Mouse (Mus musculus): Measurements from ENCODE around the gene B3gnt4.
A peak's percentile ranks its signal among the peaks of the same experiment; 100 is the strongest.
"Not testable (repeated sequence)": the region's sequence is repeated elsewhere in the genome, so short reads cannot be mapped to it uniquely, and the experiment has no call there.

B3gnt4 gene

GRCm38 (mm10) chr5:123510160-123510559 is at the start of gene B3gnt4:
Gene B3gnt4 (plus strand): TSS chr5:123510460.
- no peak for DNase-seq (ENCODE audit: low read depth, low spot score)

GRCm38 (mm10) chr5:123461420-123461819 is 48.8 kb upstream of the B3gnt4 start:
- peak; percentile 48 for DNase-seq (ENCODE audit: low read depth, low spot score)

DNA sequence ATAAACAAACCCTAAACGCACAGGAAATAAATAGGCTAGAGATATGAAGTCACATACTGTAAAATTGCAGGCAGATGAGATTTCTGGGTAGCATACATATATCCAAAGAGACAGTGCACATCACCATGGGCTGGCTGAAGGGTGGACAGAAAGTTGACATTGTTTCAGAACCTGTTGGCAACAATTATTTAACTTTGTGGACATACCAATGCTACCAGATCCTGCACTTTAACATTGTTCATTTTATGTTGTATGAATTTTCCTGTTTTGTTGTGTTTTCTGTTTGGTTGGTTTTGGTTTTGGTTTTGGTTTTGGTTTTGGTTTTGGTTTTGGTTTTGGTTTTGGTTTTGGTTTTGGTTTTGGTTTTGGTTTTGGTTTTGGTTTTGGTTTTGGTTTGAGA is 45.6 kb upstream of the B3gnt4 start:
- DNase-seq (ENCODE audit: low read depth, low spot score): peak; percentile 31

- DNase-seq (ENCODE audit: low read depth, low spot score): peak; percentile 56
These were observed 39.4 kb upstream of the B3gnt4 start for GRCm38 (mm10) chr5:123470784-123471400.

DNA sequence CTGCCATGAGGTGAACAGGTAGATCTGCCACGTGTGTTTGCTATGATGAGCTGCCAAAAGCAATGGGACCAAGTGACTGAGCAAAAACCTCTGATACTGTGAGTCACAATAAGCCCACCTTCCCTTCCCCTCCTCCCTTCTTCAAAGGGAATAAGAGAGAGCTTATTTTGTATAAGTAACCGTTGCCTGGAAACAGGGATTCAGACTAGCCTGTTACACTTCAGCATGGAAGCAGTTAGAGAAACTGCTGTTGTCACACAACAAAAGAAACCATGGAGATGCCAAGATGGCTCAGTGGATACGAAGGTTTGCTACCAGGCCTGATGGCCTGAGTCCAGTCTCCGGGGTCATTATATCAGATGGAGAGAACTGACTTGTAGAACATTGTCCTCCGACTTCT is 36.4 kb upstream of the B3gnt4 start:
- DNase-seq (ENCODE audit: low read depth, low spot score): no peak

DNA sequence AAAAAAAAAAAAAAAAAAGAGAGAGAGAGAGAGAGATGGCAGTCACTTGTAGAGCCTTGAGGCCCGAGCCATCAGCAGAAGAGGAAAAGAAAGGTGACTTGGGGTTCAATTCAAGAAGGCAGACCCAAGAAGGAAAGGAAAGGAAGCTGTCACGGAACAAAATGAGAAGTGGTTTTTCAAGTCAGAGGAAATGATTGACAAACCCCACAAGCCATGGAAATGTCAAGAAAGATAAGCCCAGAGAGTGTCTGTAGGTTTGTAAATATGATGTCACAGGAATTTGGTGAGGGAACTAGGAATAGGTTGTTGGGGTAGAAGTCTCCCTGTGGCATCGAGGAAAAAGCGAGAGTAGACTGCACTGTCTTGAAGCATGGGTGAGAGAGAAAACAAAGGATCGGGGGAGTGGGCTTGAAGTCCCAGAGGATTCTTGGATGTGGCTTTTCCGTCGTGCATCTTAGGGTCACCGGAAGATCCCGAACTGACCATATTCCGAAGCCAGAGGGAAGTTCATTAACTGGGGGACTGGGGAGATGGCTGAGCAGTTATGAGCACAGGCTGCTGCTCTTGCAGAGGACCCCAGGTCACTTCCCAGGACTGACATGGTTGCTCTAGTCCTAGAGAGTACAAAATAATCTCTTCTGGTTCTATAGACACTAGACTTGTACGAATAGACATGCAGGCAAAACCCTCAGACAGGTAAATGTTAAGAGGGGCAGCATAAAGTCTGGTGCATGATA is 22.4 kb upstream of the B3gnt4 start:
- no peak for DNase-seq (ENCODE audit: low read depth, low spot score)

GRCm38 (mm10) chr5:123489112-123489785 is 21.0 kb upstream of the B3gnt4 start, which contains the start of the genes Lrrc43 and Il31:
Gene Lrrc43 (plus strand): TSS chr5:123489305.
Gene Il31 (minus strand): TSS chr5:123489489.
- DNase-seq (ENCODE audit: low read depth, low spot score): no peak

DNA sequence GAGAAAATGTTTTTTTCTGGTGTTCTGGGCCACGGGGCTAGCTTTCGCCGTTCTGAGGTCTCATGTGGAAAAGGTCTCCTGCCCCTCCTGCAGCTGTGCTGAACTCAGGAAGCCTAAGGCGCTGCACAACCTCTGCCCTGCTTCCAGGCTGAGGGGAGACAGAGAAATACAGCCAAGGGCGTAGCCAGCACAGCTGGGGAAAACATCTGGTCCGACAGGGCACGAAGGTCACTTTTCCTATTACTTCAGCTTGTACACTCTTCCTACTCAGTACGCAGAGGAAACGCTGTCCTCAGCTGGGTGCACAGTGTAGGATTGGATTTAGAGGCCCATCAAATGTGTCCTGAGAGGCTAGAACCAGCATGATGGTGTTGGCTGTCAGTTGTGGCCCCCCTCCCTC is 20.3 kb upstream of the B3gnt4 start:
- DNase-seq (ENCODE audit: low read depth, low spot score): no peak

GRCm38 (mm10) chr5:123499717-123500116 is 10.5 kb upstream of the B3gnt4 start:
- peak; percentile 44 for DNase-seq (ENCODE audit: low read depth, low spot score)

- no peak for DNase-seq (ENCODE audit: low read depth, low spot score)
These were observed 8.3 kb upstream of the B3gnt4 start for GRCm38 (mm10) chr5:123501973-123502372.

DNA sequence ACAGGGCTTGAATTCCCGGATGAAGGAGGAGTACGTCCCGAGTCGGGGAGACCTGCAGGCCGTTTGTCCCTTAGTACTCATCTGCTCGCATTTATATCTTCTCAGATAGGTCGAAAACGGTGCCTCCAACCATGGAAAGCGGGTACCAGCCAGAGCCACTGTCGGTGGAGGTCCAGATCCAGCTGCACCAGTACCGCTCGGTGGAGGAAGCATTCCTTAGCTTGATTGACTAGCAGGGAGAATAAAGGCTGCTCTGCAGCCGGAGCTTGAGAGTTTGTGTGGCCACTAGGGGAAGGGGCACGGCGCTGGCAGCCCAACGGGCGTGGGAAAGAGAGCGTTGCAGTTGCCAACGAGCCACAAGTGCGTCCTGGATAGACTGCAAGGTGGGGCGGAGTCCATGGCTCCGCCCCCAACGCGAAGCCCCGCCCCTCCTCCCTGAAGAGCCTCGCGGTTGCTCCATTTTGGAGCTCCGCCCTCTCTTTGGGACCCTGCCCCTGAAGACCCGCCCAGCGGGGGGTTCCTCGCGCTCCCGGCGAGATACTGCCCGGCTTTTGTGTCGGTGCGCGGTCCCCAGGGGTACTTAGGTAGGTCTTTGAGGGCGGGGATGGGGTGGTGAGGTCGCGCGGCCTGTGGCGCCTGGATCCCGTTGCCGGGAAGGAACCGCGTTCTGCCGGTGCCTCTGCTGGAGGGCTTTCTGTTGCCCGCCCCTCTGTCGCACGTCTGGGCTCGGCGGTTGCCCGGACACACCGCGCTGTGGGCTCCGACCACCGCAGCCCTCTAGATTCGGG is 2.1 kb upstream of the B3gnt4 start:
- peak; percentile 90 for DNase-seq (ENCODE audit: low read depth, low spot score)

DNA sequence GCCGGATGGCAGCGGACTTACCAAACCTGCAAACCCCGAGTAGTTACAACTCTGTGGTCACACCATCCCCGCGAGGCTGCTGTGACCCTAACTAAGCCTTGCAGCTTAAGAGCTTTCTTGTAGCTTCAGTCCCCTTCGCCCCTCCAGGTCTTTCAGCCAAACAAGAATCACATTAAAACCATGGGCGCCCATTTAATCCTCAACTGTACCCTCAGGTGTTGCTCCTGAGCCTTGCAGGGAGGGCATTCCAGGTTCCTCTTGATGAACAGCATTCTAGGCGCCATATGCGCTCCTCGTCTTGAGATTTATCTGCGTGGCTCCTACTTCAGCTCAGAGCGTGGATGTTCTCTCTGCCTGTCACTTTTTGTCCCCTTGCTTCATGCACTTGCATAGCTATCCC is 1.3 kb upstream of the B3gnt4 start:
- no peak for DNase-seq (ENCODE audit: low read depth, low spot score)

GRCm38 (mm10) chr5:123511426-123511825 is 1.2 kb downstream of the B3gnt4 start:
- not testable (repeated sequence) for DNase-seq (ENCODE audit: low read depth, low spot score)

DNA sequence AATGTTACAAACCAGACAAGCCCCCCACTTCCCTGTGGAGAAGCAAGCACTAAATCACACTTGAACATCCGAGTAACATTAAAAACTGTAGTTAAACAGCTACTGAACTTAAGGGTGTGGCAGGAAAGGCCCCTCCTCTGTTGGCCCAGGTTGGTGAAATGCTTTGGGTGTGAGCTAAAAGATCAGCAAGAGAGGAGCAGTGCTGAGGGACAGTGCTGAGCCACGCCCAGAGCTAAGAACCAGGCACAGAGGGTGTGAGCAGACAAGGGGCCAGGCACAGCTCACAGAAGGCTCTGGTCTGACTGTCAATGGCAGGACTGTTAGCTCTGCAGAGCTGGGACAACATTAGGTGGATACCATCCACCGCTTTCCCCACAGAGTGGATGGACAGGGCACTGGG is 1.8 kb downstream of the B3gnt4 start:
- no peak for DNase-seq (ENCODE audit: low read depth, low spot score)

DNA sequence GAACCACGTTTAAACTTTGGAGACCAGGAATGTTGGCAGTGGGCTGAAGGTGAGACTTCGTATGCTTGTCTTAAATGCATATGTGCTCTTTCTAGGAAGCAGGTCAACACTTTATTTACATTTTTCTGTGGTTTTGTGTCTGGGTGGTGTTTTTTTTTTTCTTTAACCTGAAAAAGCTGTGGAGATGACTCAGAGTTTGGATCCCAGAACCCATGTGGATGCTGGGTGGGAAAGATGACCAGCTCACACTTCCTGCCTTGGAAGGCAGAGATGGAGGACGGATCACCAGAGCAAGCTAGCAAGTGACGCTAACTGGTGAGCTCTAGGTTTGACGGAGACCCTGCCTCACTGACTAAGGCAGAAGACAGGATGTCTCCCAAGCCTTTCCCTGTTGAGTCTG is 4.6 kb downstream of the B3gnt4 start:
- DNase-seq (ENCODE audit: low read depth, low spot score): no peak

DNA sequence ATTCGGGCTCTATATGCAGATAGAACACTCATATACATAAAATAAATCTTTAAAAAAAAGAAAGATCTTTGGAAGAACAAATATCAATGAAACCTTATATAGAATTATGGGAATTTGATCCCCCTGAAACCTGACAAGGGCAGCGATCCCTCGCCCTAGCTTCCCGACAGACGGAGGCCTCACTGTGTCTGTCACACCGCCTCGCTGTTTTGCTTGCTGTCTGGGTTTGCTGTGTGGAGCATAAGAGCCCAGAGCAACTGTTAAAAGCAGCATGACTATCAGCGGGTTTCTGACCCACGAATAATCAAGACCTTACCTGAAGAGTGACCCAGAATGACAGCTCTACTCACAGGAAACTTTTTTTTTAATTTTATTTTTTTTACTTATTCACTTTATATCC is 10.4 kb downstream of the B3gnt4 start:
- no peak for DNase-seq (ENCODE audit: low read depth, low spot score)

DNA sequence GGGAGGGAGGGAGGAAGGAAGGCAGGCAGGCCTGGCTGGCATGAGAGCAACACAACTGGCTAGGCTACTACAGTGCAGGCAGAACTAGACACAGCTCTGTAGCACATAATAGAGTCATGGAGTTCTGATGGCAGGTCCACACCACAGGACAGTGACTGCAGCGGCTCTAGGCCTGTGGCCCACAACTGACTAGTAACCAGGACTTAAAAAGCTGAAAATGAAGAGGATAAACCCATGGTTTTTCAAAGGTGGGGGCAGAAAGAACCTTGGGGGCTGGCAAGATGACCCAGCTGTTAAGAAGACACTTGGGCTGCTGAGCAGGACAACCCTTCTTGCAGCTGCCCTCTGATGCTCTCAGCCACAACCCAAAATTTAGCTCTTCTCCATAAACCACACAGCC is 11.4 kb downstream of the B3gnt4 start:
- no peak for DNase-seq (ENCODE audit: low read depth, low spot score)

DNA sequence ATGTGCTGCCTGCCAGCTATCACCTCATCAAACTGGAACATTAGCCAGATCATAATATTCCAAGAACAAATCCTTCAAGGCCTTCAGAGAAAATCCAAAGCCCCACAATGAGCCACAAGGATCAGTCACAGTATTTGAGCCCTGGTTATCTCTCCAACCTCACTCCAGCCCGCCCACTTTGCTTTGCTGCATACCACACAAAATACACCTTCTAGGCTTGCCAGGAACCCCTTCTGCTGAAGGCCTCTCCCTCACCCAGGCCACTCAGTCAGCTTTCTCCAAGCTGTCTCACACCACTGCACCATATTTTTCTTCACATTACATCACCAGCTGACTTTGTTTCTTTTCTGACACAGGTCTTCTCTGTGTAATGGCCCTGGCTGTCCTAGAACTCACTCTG is 11.9 kb downstream of the B3gnt4 start:
- DNase-seq (ENCODE audit: low read depth, low spot score): no peak

GRCm38 (mm10) chr5:123523692-123524392 is 13.6 kb downstream of the B3gnt4 start, which contains the start of gene Diablo:
Gene Diablo (minus strand): TSS chr5:123524176.
- DNase-seq (ENCODE audit: low read depth, low spot score): peak; percentile 99

DNA sequence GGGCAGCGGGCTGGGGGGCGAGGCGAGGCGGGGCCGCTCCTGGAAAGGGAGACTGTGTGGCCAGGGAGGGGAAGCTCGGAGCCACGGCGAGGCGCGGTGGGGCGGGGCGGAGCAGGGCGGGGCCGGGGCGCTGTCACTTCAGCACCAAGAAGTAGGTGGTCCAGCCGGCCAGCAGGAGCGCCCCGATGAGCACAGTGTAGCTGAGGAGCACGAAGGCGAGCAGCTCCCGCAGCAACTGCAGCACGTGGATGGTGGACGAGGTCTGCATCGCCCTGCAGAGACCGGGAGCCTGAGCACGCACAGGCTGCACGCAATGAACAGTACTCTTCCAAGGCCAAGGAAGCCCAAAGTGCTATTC is 14.1 kb downstream of the B3gnt4 start:
- no peak for DNase-seq (ENCODE audit: low read depth, low spot score)

DNA sequence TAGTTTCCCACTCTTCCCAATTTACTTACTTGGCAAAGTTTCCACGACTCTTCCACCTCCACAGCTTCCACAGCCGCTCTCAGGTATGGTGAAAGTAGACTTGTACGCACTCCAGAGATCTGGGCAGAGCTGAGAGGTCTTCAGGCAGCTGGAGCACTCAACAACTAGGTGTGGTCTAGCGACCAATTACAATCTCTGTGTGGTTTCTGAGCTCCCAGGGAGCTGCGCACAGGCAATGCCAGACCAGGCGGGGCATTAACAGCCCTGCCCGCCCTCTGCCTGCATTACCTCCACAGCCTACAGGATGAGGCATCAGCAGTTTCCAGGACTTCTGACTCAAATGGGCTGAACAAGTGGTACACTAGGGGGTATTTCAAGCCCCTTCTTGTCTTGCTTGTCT is 15.0 kb downstream of the B3gnt4 start, which contains the start of gene Gm49027:
Gene Gm49027 (minus strand): TSS at position 208 of the 400 bp plus-strand sequence.
- no peak for DNase-seq (ENCODE audit: low read depth, low spot score)

Data from CD4-positive helper T cell, adult 2 months (primary cell).